Mouse (Mus musculus): ENCODE results near the gene Nnat. TPM values are rescaled to one million over a fixed set of nuclear protein-coding genes. Genes with fewer than 3 reads are reported as not detected.
A peak's percentile ranks its signal among the peaks of the same experiment; 100 is the strongest.

The Nnat gene
- polyA plus RNA-seq, 1 experiment from 2014 or later, result 993 TPM

DNA sequence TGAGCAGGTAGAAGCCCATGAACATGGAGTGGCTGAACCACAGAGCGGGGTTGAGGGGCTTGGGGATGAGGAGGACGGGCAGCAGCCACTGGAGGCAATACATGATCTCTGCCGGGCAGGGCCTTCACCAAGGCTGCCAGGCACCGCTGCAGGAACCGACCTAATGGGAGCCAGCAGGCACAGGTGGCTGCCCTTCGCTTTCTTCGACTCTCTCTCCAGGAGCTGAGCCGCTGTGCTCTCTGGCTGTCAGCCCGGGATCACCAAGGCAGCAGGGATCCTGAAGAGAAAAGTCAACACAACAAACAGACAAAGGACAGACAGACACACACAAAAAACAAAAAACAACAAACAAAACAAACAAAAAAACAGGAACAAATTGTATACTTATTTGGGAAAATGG is 1.8 kb upstream of the Nnat start:
- no peaks in the 10 kb centered on the region for H3K27me3 ChIP-seq
- H3K4me1 ChIP-seq, result peaks cover 78% of the 10 kb centered on the region
- no peak overlapping the region for H3K4me2 ChIP-seq (replicated peaks)
- peaks cover 60% of the 10 kb centered on the region for H3K9me3 ChIP-seq
- peaks cover 60% of the 10 kb centered on the region for H3K36me3 ChIP-seq
- 63% methylated on average over 9 of the region's 9 CpGs for WGBS
- no peak overlapping the region for H3K9ac ChIP-seq
- H3K27ac ChIP-seq, result no peak overlapping the region
- H3K4me3 ChIP-seq, result no peak overlapping the region
- ATAC-seq (ENCODE audit: low FRiP score, low read depth), result no peak

DNA sequence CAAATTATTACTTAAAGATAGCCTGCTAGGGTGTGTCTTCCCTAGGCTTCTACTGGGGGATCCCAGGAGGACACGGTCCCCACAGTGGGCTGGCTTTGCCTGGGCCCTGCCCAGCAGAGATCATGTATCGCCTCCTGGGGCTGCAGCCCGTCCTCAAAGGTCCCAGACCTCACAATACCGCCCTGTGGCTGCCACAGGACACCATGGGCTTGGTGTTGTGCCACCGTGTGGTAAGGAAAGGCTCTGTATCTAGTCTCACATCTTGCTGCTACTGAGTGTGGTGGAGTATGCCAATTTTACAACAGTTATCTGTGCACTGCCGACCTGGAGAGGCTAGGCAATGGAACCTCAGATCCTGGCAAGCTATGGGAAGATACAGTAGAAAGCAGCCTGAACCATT is 1.4 kb upstream of the Nnat start:
- no peak overlapping the region for H3K9ac ChIP-seq
- 72% methylated on average over 6 of the region's 6 CpGs for WGBS
- peaks cover 73% of the 10 kb centered on the region for H3K4me1 ChIP-seq
- H3K4me2 ChIP-seq (replicated peaks), result no peak overlapping the region
- peaks cover 63% of the 10 kb centered on the region for H3K9me3 ChIP-seq
- H3K27ac ChIP-seq, result no peak overlapping the region
- H3K36me3 ChIP-seq, result peaks cover 65% of the 10 kb centered on the region
- no peak for ATAC-seq (ENCODE audit: low FRiP score, low read depth)
- H3K4me3 ChIP-seq, result no peak overlapping the region
- H3K27me3 ChIP-seq, result no peaks in the 10 kb centered on the region

DNA sequence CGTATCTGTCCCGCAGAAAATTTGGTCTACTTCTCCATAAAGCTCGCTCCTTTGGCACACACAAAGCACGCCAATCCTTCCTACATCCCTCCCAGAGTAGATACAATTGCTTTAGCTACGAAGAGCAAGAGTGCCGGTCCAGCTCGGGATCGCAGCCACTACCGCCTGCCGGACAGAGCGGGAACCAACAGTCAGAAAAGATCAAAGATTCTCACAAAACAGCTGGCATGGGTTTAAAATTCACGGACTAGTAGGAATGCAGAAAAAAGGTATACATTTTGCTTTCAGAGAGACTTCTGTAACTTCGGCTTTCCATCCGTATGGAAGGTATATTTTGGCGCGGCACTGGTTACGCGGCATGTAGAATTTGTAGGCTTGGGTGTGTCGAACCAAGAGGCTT is 438 bp upstream of the Nnat start:
- ATAC-seq (ENCODE audit: low FRiP score, low read depth), result no peak
- Histone ChIP-seq H3K36me3 (peaks cover 74% of the 10 kb centered on the region), H3K4me1 (peaks cover 64% of the 10 kb centered on the region), H3K9ac (peak overlapping the region; percentile 74; the same call in 1 of the 2 replicates), H3K4me2 (replicated peaks) (peak overlapping the region; percentile 70), H3K9me3 (peaks cover 65% of the 10 kb centered on the region), H3K27me3 (no peaks in the 10 kb centered on the region), H3K27ac (peak overlapping the region; percentile 61; the same call in 1 of the 2 replicates), H3K4me3 (peak overlapping the region; percentile 56)
- 53% methylated on average over 19 of the region's 19 CpGs for WGBS

DNA sequence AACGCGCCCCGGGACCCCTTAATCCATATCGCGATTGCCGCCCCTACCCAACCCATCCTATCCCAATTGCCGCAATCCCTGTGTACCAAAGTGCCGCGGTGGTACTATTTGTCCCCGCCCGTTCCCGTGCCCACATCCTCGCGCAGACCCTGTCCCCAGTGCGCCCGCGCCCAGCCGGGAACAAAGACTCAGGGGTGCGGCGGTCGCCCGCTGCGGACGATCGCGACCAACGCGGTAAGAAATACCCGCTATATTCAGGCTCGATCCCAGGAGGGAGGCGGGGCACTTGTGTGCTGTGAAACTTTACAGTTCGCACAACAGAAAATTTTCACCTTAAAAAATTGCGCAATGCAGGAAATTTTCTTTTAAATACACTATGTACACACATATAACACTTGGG is 424 bp downstream of the Nnat start:
- WGBS, result 46% methylated on average over 33 of the region's 33 CpGs
- H3K4me2 ChIP-seq (replicated peaks), result peak overlapping the region; percentile 70
- H3K27ac ChIP-seq, result peak overlapping the region; percentile 77
- ATAC-seq (ENCODE audit: low FRiP score, low read depth), result no peak
- peak overlapping the region; percentile 56 for H3K4me3 ChIP-seq
- peaks cover 65% of the 10 kb centered on the region for H3K9me3 ChIP-seq
- peaks cover 64% of the 10 kb centered on the region for H3K4me1 ChIP-seq
- H3K27me3 ChIP-seq, result no peaks in the 10 kb centered on the region
- peaks cover 74% of the 10 kb centered on the region for H3K36me3 ChIP-seq
- H3K9ac ChIP-seq, result peak overlapping the region; percentile 74

DNA sequence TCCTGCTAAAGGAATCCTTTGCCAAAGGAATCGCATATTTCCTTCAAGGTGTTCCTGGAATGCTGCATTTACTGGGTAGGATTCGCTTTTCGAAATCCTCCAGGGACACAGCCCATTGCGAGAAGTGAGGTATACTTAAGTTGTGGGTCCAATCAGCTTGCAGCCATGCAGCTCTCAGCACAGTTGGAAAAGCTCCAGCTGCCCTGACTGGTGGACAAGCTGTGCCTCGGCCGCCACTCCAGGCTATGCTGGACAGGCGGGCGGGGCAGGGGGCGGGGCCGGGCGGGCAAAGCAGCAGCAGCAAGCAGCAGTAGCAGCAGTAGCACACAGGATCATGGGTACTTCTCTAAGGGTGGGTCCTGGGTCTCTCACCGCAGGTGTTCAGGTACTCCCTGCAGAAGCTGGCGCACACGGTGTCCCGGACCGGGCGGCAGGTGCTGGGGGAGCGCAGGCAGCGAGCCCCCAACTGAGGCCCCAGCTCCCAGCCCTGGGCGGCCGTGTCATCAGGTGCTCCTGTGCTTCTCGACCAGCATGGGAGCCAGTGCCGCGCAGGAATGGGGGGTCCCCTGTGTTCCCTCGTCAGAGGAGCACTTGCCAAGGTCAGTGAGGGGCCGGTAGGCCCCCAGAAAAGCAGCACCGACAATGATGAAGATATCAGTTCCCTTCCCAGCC is 1.4 kb downstream of the Nnat start:
- WGBS, result 59% methylated on average over 27 of the region's 27 CpGs
- peaks cover 74% of the 10 kb centered on the region for H3K36me3 ChIP-seq
- H3K27me3 ChIP-seq, result no peaks in the 10 kb centered on the region
- peak overlapping the region; percentile 60 for H3K9ac ChIP-seq
- H3K4me3 ChIP-seq, result peak overlapping the region; percentile 56
- peak overlapping the region; percentile 70 for H3K4me2 ChIP-seq (replicated peaks)
- H3K4me1 ChIP-seq, result peaks cover 57% of the 10 kb centered on the region
- peaks cover 65% of the 10 kb centered on the region for H3K9me3 ChIP-seq
- peak; percentile 46; the same call in 1 of the 2 replicates for ATAC-seq (ENCODE audit: low FRiP score, low read depth)
- peak overlapping the region; percentile 55; the same call in 1 of the 2 replicates for H3K27ac ChIP-seq

DNA sequence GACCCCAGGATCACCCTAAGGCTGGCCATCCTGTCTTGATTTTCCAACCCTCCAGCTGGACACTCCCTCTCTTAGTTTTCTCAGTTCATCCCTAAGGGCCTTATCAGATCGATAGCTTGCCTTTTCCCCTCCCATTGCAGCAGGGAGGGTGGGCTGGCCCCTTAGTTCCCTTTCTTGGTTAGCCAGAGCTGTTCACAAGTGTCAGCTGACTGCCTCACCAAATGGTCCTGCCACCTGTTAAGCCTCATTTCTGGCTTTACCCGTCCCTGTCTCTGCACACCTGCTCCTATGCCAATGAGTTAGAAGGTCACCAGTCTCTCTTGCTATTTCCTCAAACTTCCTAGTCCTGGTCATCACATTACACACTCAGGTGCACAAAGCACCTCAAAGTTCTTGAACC is 3.2 kb downstream of the Nnat start:
- Histone ChIP-seq H3K27ac (no peak overlapping the region), H3K27me3 (no peaks in the 10 kb centered on the region), H3K4me2 (replicated peaks) (no peak overlapping the region), H3K4me1 (peaks cover 48% of the 10 kb centered on the region), H3K36me3 (peaks cover 57% of the 10 kb centered on the region), H3K9ac (no peak overlapping the region), H3K4me3 (no peak overlapping the region), H3K9me3 (peaks cover 52% of the 10 kb centered on the region)
- ATAC-seq (ENCODE audit: low FRiP score, low read depth), result no peak
- WGBS, result 35% methylated on average over 2 of the region's 2 CpGs

DNA sequence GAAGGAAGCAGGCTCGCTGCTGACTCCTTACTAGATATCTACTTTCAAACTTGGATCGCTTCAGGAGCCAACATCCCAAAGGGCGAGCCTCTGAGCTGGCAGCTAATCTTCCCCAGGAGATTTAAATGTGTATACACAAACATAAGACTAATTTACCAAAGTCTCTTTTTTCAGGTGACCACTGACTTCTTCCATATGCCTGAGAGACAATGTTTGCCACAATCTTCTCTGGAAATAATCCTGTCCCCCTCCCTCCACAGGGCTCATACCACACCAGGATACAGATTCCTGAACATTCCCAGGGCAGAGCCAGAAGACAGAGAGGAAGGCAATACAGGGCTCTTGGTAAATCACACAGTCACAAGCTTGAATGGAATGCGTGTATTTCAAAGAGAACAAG is 4.8 kb downstream of the Nnat start:
- H3K4me3 ChIP-seq, result peak overlapping the region; percentile 98
- peaks cover 35% of the 10 kb centered on the region for H3K9me3 ChIP-seq
- H3K4me2 ChIP-seq (replicated peaks), result peak overlapping the region; percentile 86
- H3K27me3 ChIP-seq, result no peaks in the 10 kb centered on the region
- peaks cover 41% of the 10 kb centered on the region for H3K36me3 ChIP-seq
- H3K27ac ChIP-seq, result no peak overlapping the region
- 81% methylated on average over 4 of the region's 4 CpGs for WGBS
- no peak for ATAC-seq (ENCODE audit: low FRiP score, low read depth)
- H3K9ac ChIP-seq, result no peak overlapping the region
- H3K4me1 ChIP-seq, result peaks cover 39% of the 10 kb centered on the region

DNA sequence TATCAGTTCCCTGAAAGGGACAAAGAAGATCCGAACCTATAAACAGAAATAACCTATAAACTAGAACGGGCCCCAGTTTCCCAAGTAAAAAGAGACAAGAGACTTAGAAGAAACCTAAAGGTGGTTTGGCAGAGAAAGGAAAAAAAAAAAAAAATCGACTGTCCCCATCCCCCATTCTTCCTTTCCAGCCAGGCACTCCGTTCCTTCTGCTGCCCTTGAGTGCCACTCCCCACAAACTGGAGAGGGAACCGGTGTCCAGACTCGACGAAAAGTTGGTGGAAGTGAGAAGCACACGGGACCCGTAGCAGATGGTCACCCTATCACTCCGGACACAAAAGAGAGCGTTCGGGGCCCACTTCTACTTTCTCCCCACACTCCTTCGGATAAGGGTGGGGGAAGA is 5.6 kb downstream of the Nnat start:
- Histone ChIP-seq H3K9me3 (peaks cover 28% of the 10 kb centered on the region), H3K4me1 (peaks cover 39% of the 10 kb centered on the region), H3K36me3 (peaks cover 36% of the 10 kb centered on the region), H3K4me3 (peak overlapping the region; percentile 98), H3K27me3 (no peaks in the 10 kb centered on the region), H3K4me2 (replicated peaks) (peak overlapping the region; percentile 86), H3K27ac (no peak overlapping the region), H3K9ac (peak overlapping the region; percentile 94)
- ATAC-seq (ENCODE audit: low FRiP score, low read depth), result no peak
- WGBS, result 6% methylated on average over 13 of the region's 13 CpGs

DNA sequence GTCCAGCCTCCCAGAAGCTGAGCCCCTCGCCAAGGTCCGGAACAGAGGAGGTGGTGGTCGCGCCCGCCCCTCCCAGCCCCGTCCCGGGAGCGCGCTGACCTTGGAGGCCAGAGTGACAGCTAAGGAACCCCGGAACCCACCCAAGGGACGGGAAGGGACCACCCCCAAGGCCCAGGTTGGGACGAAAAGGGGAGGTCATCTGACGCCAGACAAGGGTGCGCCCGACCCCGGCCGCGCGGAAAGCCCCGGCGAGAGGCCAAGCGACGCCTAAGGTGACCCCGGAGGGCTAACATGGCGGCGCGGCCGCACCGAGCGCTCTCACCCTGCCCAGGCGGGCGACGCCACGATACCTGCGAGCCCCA is 6.0 kb downstream of the Nnat start:
- peak overlapping the region; percentile 94 for H3K9ac ChIP-seq
- peak overlapping the region; percentile 98 for H3K4me3 ChIP-seq
- H3K27me3 ChIP-seq, result no peaks in the 10 kb centered on the region
- peak overlapping the region; percentile 86 for H3K4me2 ChIP-seq (replicated peaks)
- H3K4me1 ChIP-seq, result peaks cover 39% of the 10 kb centered on the region
- peak; percentile 12; the same call in 1 of the 2 replicates for ATAC-seq (ENCODE audit: low FRiP score, low read depth)
- peak overlapping the region; percentile 87; the same call in 1 of the 2 replicates for H3K27ac ChIP-seq
- WGBS, result under 1% methylated on average over 35 of the region's 35 CpGs
- H3K36me3 ChIP-seq, result peaks cover 36% of the 10 kb centered on the region
- peaks cover 26% of the 10 kb centered on the region for H3K9me3 ChIP-seq

DNA sequence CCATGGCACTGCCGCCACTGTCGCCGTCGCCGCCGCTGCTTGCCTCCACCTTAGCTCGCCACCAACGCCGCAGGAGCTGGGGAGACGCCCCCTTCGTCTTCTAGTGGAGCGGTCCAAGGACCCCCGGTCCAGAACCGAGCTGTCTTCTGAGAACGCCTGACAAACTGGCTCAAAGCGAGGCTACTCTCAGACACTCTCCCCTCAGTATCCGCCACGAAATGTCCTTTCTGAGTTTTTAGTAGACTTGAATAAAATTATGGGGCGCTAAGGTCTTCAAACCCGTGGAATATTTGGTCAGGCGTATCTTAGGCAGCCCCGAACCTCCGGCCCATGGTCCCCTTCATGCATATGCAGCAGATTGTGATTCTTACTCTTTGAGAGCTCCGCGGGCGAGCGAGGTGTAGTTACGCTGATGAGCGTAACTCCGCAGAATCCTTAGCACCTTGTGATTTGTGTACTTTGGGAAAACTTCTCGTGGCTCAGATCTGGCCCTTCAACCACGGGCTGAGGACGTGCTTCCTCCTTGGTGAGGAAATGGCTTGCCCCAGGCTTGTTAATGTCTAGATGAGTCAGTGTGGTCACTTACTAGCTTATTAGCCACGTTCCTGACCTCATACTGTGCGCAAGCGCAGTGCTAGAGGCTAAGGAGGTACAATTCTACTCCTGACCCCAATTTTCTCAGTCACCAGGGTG is 6.5 kb downstream of the Nnat start:
- WGBS, result under 1% methylated on average over 36 of the region's 36 CpGs
- peak overlapping the region; percentile 98 for H3K4me3 ChIP-seq

DNA sequence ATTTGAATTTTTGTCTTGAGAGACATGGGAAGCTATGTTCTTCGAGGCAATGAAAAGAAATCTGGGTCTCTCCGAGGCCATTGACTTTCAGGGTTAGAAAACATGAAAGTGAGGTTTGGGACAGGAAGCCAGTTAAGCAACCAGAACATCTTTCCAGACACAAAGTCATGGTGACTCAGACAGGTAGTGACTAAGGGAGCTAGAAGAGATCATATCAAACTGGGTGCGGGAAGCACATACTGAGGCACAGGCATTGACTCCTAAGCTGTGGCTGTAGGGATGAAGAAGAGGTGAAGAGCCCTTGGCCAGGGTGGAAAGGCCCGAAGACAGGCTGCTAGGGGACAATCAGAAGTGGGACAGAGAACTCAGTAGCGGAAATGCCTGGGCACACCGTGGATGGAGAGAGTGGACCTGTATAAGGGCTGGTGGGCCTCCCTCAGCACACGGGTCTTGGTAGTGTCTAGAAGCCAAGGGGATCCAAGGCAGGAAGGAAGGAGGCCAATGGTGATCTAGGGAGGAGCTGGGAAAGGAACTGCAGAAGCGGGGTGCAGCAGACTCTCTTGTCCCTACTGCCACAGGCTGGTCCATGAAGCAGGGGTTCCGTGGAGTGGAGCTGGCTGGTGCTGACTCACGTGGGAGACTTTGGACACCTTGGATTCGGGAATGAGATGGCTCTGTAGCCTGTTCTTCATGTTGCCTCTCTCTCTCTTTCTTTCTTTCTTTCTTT is 7.5 kb downstream of the Nnat start:
- no peak overlapping the region for H3K27ac ChIP-seq

More for the DNA sequence above, 6.5 kb downstream of the Nnat start:
- H3K9me3 ChIP-seq, result peaks cover 21% of the 10 kb centered on the region
- peak overlapping the region; percentile 87 for H3K27ac ChIP-seq
- H3K27me3 ChIP-seq, result no peaks in the 10 kb centered on the region
- H3K4me2 ChIP-seq (replicated peaks), result peak overlapping the region; percentile 86
- peak; percentile 82 for ATAC-seq (ENCODE audit: low FRiP score, low read depth)
- peaks cover 38% of the 10 kb centered on the region for H3K4me1 ChIP-seq
- H3K9ac ChIP-seq, result peak overlapping the region; percentile 94
- H3K36me3 ChIP-seq, result peaks cover 30% of the 10 kb centered on the region

DNA sequence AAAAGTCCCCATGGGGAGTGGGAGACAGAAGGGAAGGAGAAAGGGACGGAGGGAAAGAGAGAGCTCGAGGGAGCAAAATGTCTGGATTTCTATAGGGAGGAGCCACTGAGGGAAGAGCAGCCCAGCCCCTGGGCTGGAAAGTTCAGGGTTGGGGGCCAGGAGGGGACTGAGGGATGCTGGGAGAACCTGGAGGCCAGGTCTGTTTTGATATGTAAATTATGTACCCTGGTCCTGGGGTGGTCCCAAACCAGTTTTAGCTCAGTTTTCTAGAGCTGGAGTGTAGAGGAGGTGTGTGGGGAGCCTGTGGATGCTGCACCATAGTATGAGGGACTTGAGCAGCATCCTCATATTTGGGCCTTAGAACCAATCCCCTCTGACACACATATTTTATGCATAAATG is 9.0 kb downstream of the Nnat start:
- no peak overlapping the region for H3K27ac ChIP-seq
- peaks cover 6% of the 10 kb centered on the region for H3K36me3 ChIP-seq
- no peak overlapping the region for H3K4me2 ChIP-seq (replicated peaks)
- ATAC-seq (ENCODE audit: low FRiP score, low read depth), result no peak
- no peak overlapping the region; the same call in 1 of the 2 replicates for H3K9ac ChIP-seq
- 35% methylated on average over 2 of the region's 2 CpGs for WGBS
- H3K4me1 ChIP-seq, result peaks cover 24% of the 10 kb centered on the region
- H3K27me3 ChIP-seq, result no peaks in the 10 kb centered on the region
- H3K9me3 ChIP-seq, result no peaks in the 10 kb centered on the region
- H3K4me3 ChIP-seq, result no peak overlapping the region

More for the DNA sequence above, 7.5 kb downstream of the Nnat start:
- Histone ChIP-seq H3K27me3 (no peaks in the 10 kb centered on the region), H3K4me1 (peaks cover 28% of the 10 kb centered on the region), H3K9me3 (peaks cover 11% of the 10 kb centered on the region), H3K9ac (peak overlapping the region; percentile 94), H3K36me3 (peaks cover 20% of the 10 kb centered on the region), H3K4me2 (replicated peaks) (peak overlapping the region; percentile 86), H3K4me3 (peak overlapping the region; percentile 98)
- no peak for ATAC-seq (ENCODE audit: low FRiP score, low read depth)
- 88% methylated on average over 11 of the region's 11 CpGs for WGBS
